Mouse (Mus musculus): ENCODE results near the gene Gm9945. TPM values are rescaled to one million over a fixed set of nuclear protein-coding genes. Genes with fewer than 3 reads are reported as not detected.

Gene Gm9945
- polyA plus RNA-seq, 1 experiment, result not detected

DNA sequence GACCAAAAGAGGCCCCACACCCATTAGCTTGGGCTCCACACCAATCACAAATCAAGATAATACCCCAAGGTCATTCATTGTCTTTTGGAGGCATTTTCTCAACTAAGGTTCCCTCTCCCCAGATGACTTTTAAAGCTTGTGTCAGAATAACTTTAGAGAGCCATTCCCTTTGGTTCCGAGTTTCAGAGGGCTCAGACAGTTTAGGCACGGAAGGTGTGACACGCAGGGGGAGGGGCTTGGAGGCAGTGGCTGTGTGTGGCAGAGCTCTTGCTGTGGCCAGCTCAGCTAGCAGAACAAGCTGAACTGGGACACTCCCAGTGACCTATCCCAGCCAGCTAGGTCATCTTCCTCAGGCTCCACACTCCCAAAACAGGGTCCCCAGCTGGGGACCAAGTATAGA lies 28.6 kb downstream of the Gm9945 start:
- Histone ChIP-seq H3K4me3 (ENCODE audit: control insufficient read depth, insufficient read depth, low read length) (no peak overlapping the region), H3K27me3 (ENCODE audit: control insufficient read depth, insufficient read depth, low read length) (no peaks in the 10 kb centered on the region), H3K36me3 (ENCODE audit: control insufficient read depth, insufficient read depth, low read length) (no peaks in the 10 kb centered on the region), H3K4me1 (replicated peaks; ENCODE audit: control insufficient read depth, insufficient read depth, low read length) (no peaks in the 10 kb centered on the region), H3K27ac (ENCODE audit: control insufficient read depth, insufficient read depth, low read length) (no peak overlapping the region)
- TF ChIP-seq CTCF (IDR thresholded peaks at IDR 0.05; ENCODE audit: borderline replicate concordance, control insufficient read depth, extremely low read depth, insufficient read depth, low read length, poor library complexity), result no peak
- TF ChIP-seq POLR2A (IDR thresholded peaks at IDR 0.05; ENCODE audit: control insufficient read depth, extremely low read depth, insufficient read depth, low read length, poor library complexity), result no peak
- DNase-seq, result no peak
- 88% methylated on average over 3 of the region's 3 CpGs for WGBS

DNA sequence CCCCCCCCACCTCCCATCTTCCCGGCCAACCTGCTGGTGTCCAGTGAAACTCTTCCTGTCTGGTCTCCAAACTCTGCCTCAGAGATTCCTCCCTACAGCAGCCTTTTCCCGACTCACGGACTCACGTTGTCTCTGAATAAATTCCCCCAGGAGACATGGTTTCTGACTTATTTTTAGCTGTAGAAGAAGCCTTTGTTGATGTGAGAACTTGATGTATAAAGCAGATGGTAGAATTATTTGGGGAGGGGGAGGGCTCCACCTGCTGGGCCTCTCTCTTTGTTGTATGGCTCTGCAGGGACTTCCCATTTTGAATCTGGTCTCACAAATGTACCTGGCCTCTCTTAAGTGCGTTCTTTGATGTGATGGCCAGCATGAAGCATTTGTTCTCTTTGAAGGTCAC lies 30.4 kb downstream of the Gm9945 start:
- 80% methylated on average over 5 of the region's 5 CpGs for WGBS

DNA sequence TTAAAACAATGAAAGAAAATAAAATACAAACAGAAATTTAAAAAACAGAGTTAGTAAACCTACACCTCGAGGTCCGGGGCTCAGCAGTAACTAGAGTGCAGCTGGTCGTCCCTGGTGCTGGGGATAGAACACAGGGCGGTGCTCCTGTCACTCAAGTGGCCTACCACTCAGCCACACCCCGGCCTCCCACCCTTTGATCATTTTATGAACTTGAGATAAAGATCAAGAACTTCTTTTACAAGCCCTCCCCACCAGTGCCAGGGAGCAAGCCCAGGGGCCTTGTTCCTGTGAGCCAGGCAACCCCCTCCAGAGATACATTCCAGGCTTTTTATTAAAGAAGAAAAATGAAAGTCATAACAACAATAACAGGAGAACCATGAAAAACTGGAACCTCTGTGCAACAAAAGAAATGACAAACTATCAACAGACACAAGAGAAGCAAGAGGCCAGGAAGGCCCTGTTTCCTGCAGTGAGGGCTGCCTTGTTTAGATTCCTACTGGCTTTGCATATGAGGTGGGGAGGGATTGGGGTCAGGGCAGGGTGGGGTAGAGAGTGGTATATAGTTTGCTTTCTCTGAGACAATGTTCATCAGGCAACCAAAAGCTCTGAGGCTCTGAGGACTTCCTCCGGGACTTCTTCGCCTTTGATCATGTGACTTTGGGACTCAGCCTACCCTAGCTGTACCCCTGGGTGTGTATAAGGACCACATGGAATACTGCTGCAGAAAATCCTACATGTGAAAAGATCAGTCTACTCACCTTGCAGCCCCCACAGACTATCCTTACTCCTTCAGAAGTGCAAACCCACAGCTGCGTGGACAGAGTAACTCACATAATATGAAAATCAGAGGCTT lies 37.0 kb downstream of the Gm9945 start:
- Histone ChIP-seq H3K27ac (ENCODE audit: control insufficient read depth, insufficient read depth, low read length) (no peak overlapping the region), H3K4me1 (replicated peaks; ENCODE audit: control insufficient read depth, insufficient read depth, low read length) (peaks cover 26% of the 10 kb centered on the region), H3K36me3 (ENCODE audit: control insufficient read depth, insufficient read depth, low read length) (no peaks in the 10 kb centered on the region), H3K4me3 (ENCODE audit: control insufficient read depth, insufficient read depth, low read length) (no peak overlapping the region), H3K27me3 (ENCODE audit: control insufficient read depth, insufficient read depth, low read length) (no peaks in the 10 kb centered on the region)
- peak; percentile 33 for DNase-seq
- 23% methylated on average over 8 of the region's 8 CpGs for WGBS
- TF ChIP-seq POLR2A (IDR thresholded peaks at IDR 0.05; ENCODE audit: control insufficient read depth, extremely low read depth, insufficient read depth, low read length, poor library complexity) (no peak), CTCF (IDR thresholded peaks at IDR 0.05; ENCODE audit: borderline replicate concordance, control insufficient read depth, extremely low read depth, insufficient read depth, low read length, poor library complexity) (no peak)

More for the DNA sequence above, 30.4 kb downstream of the Gm9945 start:
- DNase-seq, result no peak
- Histone ChIP-seq H3K27me3 (ENCODE audit: control insufficient read depth, insufficient read depth, low read length) (no peaks in the 10 kb centered on the region), H3K36me3 (ENCODE audit: control insufficient read depth, insufficient read depth, low read length) (no peaks in the 10 kb centered on the region), H3K27ac (ENCODE audit: control insufficient read depth, insufficient read depth, low read length) (no peak overlapping the region), H3K4me1 (replicated peaks; ENCODE audit: control insufficient read depth, insufficient read depth, low read length) (no peaks in the 10 kb centered on the region), H3K4me3 (ENCODE audit: control insufficient read depth, insufficient read depth, low read length) (no peak overlapping the region)
- TF ChIP-seq POLR2A (IDR thresholded peaks at IDR 0.05; ENCODE audit: control insufficient read depth, extremely low read depth, insufficient read depth, low read length, poor library complexity) (no peak), CTCF (IDR thresholded peaks at IDR 0.05; ENCODE audit: borderline replicate concordance, control insufficient read depth, extremely low read depth, insufficient read depth, low read length, poor library complexity) (no peak)

DNA sequence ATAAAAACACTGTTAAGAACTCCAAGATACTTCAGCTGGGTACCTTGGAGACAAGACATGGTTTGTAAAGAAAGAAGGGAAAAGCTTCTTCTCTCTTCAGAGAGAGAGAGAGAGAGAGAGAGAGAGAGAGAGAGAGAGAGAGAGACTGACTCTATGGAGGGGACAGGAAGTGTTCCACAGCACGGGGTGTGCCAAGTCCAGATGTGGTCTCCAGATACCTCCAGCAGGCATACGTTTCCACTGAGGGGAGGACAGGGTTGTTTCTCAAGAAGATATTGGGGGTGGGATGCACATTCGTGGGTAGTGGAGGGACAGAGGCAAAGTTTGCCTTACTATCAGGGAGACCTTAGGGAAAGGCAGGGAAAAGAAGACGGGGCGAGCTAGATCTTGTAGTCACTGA lies 38.8 kb downstream of the Gm9945 start:
- H3K4me3 ChIP-seq (ENCODE audit: control insufficient read depth, insufficient read depth, low read length), result no peak overlapping the region
- TF ChIP-seq POLR2A (IDR thresholded peaks at IDR 0.05; ENCODE audit: control insufficient read depth, extremely low read depth, insufficient read depth, low read length, poor library complexity), result no peak
- no peak for TF ChIP-seq CTCF (IDR thresholded peaks at IDR 0.05; ENCODE audit: borderline replicate concordance, control insufficient read depth, extremely low read depth, insufficient read depth, low read length, poor library complexity)
- WGBS, result 37% methylated on average over 5 of the region's 5 CpGs
- H3K36me3 ChIP-seq (ENCODE audit: control insufficient read depth, insufficient read depth, low read length), result no peaks in the 10 kb centered on the region
- DNase-seq, result no peak
- no peak overlapping the region for H3K27ac ChIP-seq (ENCODE audit: control insufficient read depth, insufficient read depth, low read length)
- H3K27me3 ChIP-seq (ENCODE audit: control insufficient read depth, insufficient read depth, low read length), result no peaks in the 10 kb centered on the region
- H3K4me1 ChIP-seq (replicated peaks; ENCODE audit: control insufficient read depth, insufficient read depth, low read length), result peaks cover 26% of the 10 kb centered on the region

DNA sequence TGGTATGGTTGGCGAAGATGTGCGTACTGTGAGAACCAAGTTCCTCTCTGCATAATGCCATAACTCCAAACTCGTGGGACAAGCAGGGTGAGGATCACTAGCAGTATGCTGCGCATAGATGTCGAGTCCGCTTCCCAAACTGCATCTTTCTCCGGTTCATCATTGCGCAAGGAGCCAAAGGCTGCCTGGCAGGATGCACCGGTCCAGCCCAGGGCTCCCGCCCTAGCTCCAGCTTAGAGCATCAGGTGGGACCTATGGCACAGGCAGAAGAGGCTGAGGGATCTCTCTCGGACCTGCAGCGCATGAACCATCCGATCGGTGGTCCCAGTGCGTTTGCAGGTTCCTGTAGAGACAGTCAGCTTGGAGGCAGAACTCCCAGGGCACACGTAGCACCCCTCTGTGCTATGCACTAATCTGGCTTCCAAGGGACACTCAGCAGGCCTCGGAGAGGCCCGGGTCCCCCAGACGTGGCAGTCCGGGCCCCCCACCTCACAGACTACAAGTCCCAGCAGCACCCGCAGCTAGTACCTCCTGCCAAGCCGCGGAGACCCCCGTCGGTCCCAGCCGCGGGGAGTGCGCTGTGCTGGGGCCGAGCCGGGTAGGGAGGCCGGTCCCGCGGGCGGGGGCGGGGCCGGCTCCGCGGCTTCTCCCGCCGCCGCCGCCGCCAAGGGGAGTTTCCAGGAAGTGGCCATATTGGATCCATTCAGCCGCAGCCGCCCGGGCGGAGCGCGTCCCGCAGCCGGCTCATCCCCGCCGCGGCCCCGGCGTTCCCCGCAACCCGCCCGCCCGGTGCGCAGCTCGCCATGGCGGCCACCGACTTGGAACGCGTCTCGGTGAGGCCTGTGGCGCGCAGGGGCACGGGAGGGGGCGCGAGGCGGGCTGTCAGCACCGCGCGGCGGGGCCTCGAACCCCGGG lies 39.5 kb downstream of the Gm9945 start, which contains the start of gene Sept8:
TSS of gene Sept8 (plus strand) at position 51 of the 915 bp plus-strand sequence.
- no peaks in the 10 kb centered on the region for H3K36me3 ChIP-seq (ENCODE audit: control insufficient read depth, insufficient read depth, low read length)
- no peaks in the 10 kb centered on the region for H3K27me3 ChIP-seq (ENCODE audit: control insufficient read depth, insufficient read depth, low read length)
- peak; percentile 26 for DNase-seq
- H3K27ac ChIP-seq (ENCODE audit: control insufficient read depth, insufficient read depth, low read length), result no peak within 1 kb of the TSS
- 13% methylated on average over 77 of the region's 79 CpGs for WGBS
- TF ChIP-seq POLR2A (IDR thresholded peaks at IDR 0.05; ENCODE audit: control insufficient read depth, extremely low read depth, insufficient read depth, low read length, poor library complexity), result no peak
- no peak for TF ChIP-seq CTCF (IDR thresholded peaks at IDR 0.05; ENCODE audit: borderline replicate concordance, control insufficient read depth, extremely low read depth, insufficient read depth, low read length, poor library complexity)
- H3K4me1 ChIP-seq (replicated peaks; ENCODE audit: control insufficient read depth, insufficient read depth, low read length), result peaks cover 26% of the 10 kb centered on the region
- H3K4me3 ChIP-seq (ENCODE audit: control insufficient read depth, insufficient read depth, low read length), result peak within 1 kb of the TSS; percentile 41

Data from thymus, adult 2 months (tissue).